Mouse (Mus musculus) left cerebral cortex, postnatal 14 days (tissue): ENCODE results near the gene Eif5a2. TPM values are rescaled to one million over a fixed set of nuclear protein-coding genes. Genes with fewer than 3 reads are reported as not detected.
A peak's percentile ranks its signal among the peaks of the same experiment; 100 is the strongest.

Experiments used
- DNase-seq, 2 experiments: peaks; one replicate each; pipeline ENCODE4 v3.0.0; 2021 to 2022; ENCODE audit warnings: low spot score in 2 of 2, mixed read lengths in 1 of 2
- intact Hi-C: fragments of 180-260 bp; cut with DNase I; formaldehyde crosslinking; loops from one replicate; pipeline ENCODE4 v1.15.1; 2025
- total RNA-seq, 2 experiments: library from RNA; stranded (reverse); gene quantifications; 2 replicates each; pipeline ENCODE4 v1.2.3; 2021

Eif5a2 gene
- total RNA-seq, 2 experiments from 2014 or later: 19.1 to 20.8 TPM

GRCm38 (mm10) chr3:28805301-28806097 is 24.4 kb downstream of the Eif5a2 start, which contains the start of gene Rpl22l1:
Gene Rpl22l1, plus strand, starts transcription at chr3:28805436.
- DNase-seq: peak; percentile 98 to 99
- intact Hi-C loops: no loop called here

DNA sequence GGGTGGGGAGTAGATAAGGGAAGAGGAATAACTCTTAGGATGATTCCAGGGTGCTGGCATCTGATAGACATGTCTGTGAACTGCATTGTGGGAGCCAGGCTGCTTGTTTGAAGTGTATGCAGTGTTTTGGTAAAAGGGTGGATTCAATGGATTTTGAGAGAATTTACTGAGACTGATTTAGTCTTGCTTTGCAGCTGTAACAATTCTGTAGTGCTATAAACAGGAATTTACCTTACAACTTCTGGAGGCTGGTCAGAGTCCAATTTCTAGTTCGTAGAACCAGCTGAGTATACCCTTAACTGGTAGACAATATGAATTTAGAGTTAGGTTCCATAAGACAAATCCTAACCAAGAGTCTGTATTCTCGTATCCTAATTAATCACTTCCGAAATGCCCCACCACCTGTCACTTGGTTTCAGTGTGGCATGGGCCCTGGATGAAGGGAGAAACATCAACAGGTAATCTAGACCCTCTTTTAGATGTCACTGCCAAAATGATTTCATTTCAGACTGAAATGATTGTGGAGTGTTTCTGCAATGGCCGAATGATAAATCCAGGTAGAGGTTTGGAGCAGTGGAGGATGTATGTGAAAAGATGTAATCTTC is 27.1 kb downstream of the Eif5a2 start:
- DNase-seq: no peak
- intact Hi-C loops: no loop called here

GRCm38 (mm10) chr3:28811441-28811840 is 30.4 kb downstream of the Eif5a2 start:
- intact Hi-C loops: no loop called here
- DNase-seq: no peak

DNA sequence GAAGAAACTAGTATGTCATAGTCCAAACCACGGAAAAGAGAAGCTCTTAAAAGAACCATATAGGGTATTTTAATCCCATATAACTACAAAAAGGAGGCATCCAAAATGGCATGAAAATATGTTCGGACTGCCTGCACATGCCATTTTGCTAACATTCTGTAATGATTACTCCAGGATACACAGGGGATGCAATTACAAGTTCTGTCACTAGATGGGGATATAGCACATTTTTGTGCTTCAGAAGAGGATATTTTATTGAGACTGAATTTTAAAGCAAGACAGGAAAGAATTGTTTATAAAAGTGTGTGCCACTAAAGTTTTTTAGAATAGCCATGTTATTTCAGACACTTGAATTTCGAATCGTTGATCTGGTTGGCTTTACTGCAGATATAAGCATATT is 33.3 kb downstream of the Eif5a2 start:
- intact Hi-C loops: no loop called here
- peak; percentile 58 to 62 for DNase-seq

- no peak for DNase-seq
- intact Hi-C loops: no loop called here
Observed at GRCm38 (mm10) chr3:28816010-28816540, 35.0 kb downstream of the Eif5a2 start.

GRCm38 (mm10) chr3:28826272-28826671 is 45.2 kb downstream of the Eif5a2 start:
- intact Hi-C loops: no loop called here
- DNase-seq: no peak

- no peak for DNase-seq
- intact Hi-C loops: no loop called here
Observed at GRCm38 (mm10) chr3:28827605-28828004, 46.5 kb downstream of the Eif5a2 start.

- intact Hi-C loops: no loop called here
- DNase-seq: no peak
Observed at GRCm38 (mm10) chr3:28829454-28829853, 48.4 kb downstream of the Eif5a2 start.

- intact Hi-C loops: no loop called here
- DNase-seq: no peak
Observed at GRCm38 (mm10) chr3:28836796-28837371, 55.8 kb downstream of the Eif5a2 start.

DNA sequence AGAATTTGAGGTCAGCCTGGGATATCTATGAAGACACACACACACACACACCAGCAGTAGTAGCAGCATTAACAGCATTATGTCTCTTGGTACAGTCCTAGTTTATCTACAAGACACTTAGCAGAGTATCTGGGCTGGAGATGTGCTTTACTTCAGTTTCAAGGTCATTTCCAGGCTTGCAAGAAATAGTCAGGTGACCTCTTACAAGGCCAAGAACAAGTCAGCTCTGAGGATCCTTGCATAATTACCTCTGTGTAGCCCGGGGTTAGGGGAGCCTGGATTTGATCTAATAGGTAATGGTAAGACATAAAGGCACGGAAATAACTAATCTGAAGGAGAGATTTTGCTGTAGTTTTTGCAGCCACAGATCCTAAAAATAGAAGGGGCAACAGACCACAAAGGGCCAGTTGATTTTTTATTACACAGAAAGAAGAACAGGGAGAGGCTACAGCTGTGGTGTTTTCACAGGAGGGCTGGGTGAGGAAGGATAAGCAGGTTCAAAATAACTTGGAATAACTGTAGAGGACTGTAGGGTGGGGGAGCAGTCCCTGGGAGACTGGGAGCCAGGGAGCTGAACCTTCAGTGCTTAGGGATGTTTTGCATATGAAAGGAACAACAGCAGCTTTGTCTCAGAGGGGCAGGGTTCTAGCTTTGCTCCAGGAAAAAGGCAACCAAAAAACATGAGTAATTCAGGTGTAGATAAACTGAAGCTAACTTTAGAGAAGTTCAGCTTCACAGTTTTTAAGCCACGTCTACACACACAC is 61.0 kb downstream of the Eif5a2 start:
- no peak for DNase-seq
- intact Hi-C loops: no loop called here

DNA sequence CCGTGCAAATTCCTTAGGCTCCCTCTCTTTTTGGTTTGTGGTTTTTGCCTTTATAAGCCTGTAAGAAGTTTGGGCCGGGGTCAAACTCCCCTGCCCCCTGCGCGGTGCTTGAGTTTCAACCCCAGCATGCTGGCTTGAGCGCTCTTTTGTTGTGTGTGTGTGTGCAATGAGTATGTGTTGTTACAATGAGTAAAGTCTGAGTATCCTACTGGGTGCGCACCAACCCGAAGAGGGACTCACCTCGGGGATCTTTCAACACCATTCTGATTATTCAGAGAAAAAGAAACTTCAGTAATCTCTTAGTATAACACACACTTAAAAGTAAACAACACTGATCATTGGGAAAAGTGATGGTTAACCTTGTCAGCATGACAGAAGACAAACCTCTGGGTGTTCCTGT is 62.2 kb downstream of the Eif5a2 start:
- intact Hi-C loops: no loop called here
- no peak for DNase-seq

GRCm38 (mm10) chr3:28847115-28847514 is 66.0 kb downstream of the Eif5a2 start:
- DNase-seq: no peak
- intact Hi-C loops: no loop called here

Other genes with a start within 250 kb of the Eif5a2 start
- gene Slc2a2, start 83.4 kb upstream of the Eif5a2 start, total RNA-seq: not detected
- gene Rpl22l1, start 24.2 kb downstream of the Eif5a2 start, total RNA-seq: 100 to 1,000 TPM; 186 to 192 TPM
- gene Gm1527, start 111.3 kb downstream of the Eif5a2 start, total RNA-seq: not detected